Mouse (Mus musculus) inflammation-experienced regulatory T-cells (primary cell): ENCODE results near the gene Cdc25a. TPM values are rescaled to one million over a fixed set of nuclear protein-coding genes. Genes with fewer than 3 reads are reported as not detected.

Experiments used
- polyA plus RNA-seq, 2 experiments: library from polyadenylated mRNA; unstranded; fragments of 100-300 nt; shearing (Covaris generic); gene quantifications; one replicate each; pipeline ENCODE4 v1.2.1; 2017

The Cdc25a gene
- 10 to 100 TPM; 11.7 to 12.9 TPM for polyA plus RNA-seq

GRCm38 (mm10) chr9:109874797-109875691, at the start of gene Cdc25a:
Cdc25a (plus strand) TSS chr9:109875579.

DNA sequence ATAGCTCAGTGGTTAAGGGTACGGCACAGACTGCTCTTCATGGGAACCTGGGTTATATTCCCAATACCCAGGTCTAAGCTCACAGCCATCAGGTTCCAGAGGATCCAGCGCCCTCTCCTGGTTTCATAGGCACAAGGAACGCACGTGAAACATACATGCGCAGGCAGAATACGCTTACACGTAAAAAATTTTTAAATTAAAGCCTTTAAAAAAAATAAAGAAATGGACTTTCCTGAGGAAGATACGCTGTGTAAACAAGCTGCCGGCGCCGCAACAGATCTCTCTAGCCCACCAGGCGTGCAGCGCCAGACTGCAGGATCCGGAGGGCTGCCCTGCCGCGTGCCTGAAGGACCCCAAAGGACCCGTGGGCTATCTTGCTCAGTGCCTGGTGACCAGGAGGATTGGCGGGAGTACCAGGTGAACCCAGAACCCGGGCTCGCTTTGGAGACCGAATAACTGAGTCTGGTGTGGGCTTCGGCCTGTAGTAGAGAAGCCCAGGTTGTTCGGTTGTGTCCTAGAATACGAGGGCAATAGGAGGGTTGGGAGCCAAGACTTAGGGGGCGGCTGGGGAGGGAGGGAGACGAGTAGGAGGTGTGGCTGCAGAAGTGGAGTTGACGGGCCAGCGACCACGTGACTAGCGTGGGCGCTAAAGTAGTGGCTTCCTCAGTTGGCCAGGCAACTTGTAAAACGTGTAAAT, 42.8 kb upstream of the Cdc25a start, which contains the start of gene Nme6:
TSS of gene Nme6 (plus strand) at position 359 of the 697 bp plus-strand sequence.

GRCm38 (mm10) chr9:109849312-109849758, 26.0 kb upstream of the Cdc25a start, which contains the start of gene Camp:
Camp (minus strand) TSS chr9:109849617.

DNA sequence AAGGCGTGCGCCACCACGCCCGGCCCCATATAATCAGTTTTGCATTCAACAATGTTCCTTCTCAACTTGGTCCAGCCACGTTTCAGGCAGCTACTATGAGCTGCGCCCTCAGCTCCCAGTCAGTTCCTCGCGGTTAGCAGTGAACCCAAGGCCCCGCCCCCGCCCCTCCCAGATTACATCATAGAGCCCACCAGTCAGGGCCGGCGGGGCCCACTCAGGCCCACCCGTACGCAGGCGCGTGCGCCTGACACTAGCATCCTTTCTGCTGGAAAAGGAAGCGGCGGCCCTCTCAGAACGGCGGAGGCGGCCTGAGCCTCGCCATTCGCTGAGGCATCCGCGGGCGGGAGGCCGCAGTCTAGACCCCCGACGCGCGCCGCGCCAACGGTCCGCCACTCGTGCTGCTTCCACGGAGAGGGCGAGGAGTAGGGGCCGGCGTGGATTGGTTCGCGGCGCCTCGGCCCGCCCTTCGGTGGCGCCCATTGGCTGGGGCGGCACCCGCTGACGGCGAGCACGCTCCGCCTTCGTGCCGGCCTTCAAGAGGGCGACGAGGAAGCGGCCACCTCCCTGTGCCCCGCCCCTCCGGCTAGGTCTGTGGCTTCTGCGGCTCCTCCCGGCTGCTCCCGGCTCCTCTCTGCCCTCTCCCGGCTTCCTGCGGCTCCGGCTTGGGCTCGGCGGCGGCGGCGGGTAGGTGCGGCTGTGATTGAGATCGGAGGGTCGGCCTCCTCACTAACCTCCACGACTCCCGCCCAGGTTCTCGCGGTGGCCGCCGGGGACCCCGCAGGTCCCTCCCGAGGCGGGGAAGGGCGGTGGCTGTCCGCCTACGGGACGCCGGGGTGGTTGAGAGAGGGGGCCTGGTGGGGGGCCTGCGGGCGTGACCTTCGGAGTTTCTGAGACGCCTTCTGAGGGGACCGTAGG, 56.1 kb downstream of the Cdc25a start, which contains the start of gene Map4:
TSS of gene Map4 (plus strand) at position 204 of the 915 bp plus-strand sequence.

Other genes starting within 250 kb of the Cdc25a start
- gene Fbxw24, start 249.5 kb upstream of the Cdc25a start, polyA plus RNA-seq: under 1 TPM in 1 of 2 experiments, not detected in 1; 0.32 TPM
- not detected for gene Fbxw25, start 210.9 kb upstream of the Cdc25a start, polyA plus RNA-seq
- gene Fbxw18, start 172.9 kb upstream of the Cdc25a start, polyA plus RNA-seq: under 1 TPM in 1 of 2 experiments, not detected in 1; 0.61 TPM
- under 1 TPM in 1 of 2 experiments, not detected in 1; 0.56 TPM for gene Fbxw26, start 129.5 kb upstream of the Cdc25a start, polyA plus RNA-seq
- not detected for gene Fbxw27, start 84.9 kb upstream of the Cdc25a start, polyA plus RNA-seq
- 1 to 10 TPM in 1 of 2 experiments, not detected in 1; 1.0 TPM for gene Spink8, start 63.3 kb upstream of the Cdc25a start, polyA plus RNA-seq
- gene Nme6, start 42.8 kb upstream of the Cdc25a start, polyA plus RNA-seq: 10 to 100 TPM; 11.3 to 17.9 TPM
- 1 to 10 TPM in 1 of 2 experiments, not detected in 1; 2.0 TPM for gene Camp, start 26.0 kb upstream of the Cdc25a start, polyA plus RNA-seq
- 10 to 100 TPM; 66.9 to 67.0 TPM for gene Map4, start 55.9 kb downstream of the Cdc25a start, polyA plus RNA-seq
- 10 to 100 TPM; 46.7 to 53.8 TPM for gene Smarcc1, start 242.1 kb downstream of the Cdc25a start, polyA plus RNA-seq
- 100 to 1,000 TPM; 120 to 150 TPM for gene Dhx30, start 242.3 kb downstream of the Cdc25a start, polyA plus RNA-seq